Mouse (Mus musculus) adrenal gland, adult 18-20 months (tissue): ENCODE results near the gene Cwh43. TPM values are rescaled to one million over a fixed set of nuclear protein-coding genes. Genes with fewer than 3 reads are reported as not detected.
A peak's percentile ranks its signal among the peaks of the same experiment; 100 is the strongest.
"Not testable (repeated sequence)": the region's sequence is repeated elsewhere in the genome, so short reads cannot be mapped to it uniquely, and the experiment has no call there.

Source experiments
- DNase-seq, 2 experiments: peaks; one replicate each; pipeline ENCODE4 v3.0.0; 2021 to 2022; ENCODE audit warnings: low spot score in 2 of 2
- total RNA-seq, 2 experiments: library from RNA; stranded (reverse); gene quantifications; 1 replicate in 1 of 2; 2 replicates in 1 of 2; pipeline ENCODE4 v1.2.3; 2021

The Cwh43 gene
- total RNA-seq, 2 experiments from 2014 or later: not detected

- DNase-seq: no peak
Measured at GRCm38 (mm10) chr5:73474412-73475405, 68.8 kb downstream of the Cwh43 start.

GRCm38 (mm10) chr5:73480700-73481099, 74.8 kb downstream of the Cwh43 start, which contains the start of gene Dcun1d4:
Gene Dcun1d4 (plus strand): TSS chr5:73481000.
- DNase-seq: no peak

GRCm38 (mm10) chr5:73481401-73481800, 75.5 kb downstream of the Cwh43 start:
- no peak for DNase-seq

- not testable (repeated sequence) for DNase-seq
Measured at GRCm38 (mm10) chr5:73482381-73482780, 76.5 kb downstream of the Cwh43 start.

- no peak for DNase-seq
Measured at GRCm38 (mm10) chr5:73484016-73484615, 78.2 kb downstream of the Cwh43 start.

- no peak for DNase-seq
Measured at GRCm38 (mm10) chr5:73486451-73486850, 80.6 kb downstream of the Cwh43 start.

- peak in 1 of 2 experiments; percentile 24 for DNase-seq
Measured at GRCm38 (mm10) chr5:73489915-73490314, 84.0 kb downstream of the Cwh43 start.

GRCm38 (mm10) chr5:73490596-73491073, 84.8 kb downstream of the Cwh43 start:
- DNase-seq: peak; percentile 97

- peak in 1 of 2 experiments; percentile 52 for DNase-seq
Measured at GRCm38 (mm10) chr5:73491074-73491836, 85.4 kb downstream of the Cwh43 start.

- peak; percentile 79 to 80 for DNase-seq
Measured at GRCm38 (mm10) chr5:73491837-73492720, 86.2 kb downstream of the Cwh43 start.

GRCm38 (mm10) chr5:73497401-73497800, 91.5 kb downstream of the Cwh43 start:
- DNase-seq: no peak

GRCm38 (mm10) chr5:73498559-73498958, 92.7 kb downstream of the Cwh43 start:
- DNase-seq: no peak

GRCm38 (mm10) chr5:73500867-73501440, 95.1 kb downstream of the Cwh43 start:
- DNase-seq: no peak

GRCm38 (mm10) chr5:73502422-73502821, 96.5 kb downstream of the Cwh43 start:
- DNase-seq: no peak

Other genes with a start within 250 kb of the Cwh43 start
- 10 to 100 TPM; 28.9 to 32.8 TPM for gene Fryl, start 149.5 kb upstream of the Cwh43 start, total RNA-seq
- gene Ociad1, start 113.3 kb upstream of the Cwh43 start, total RNA-seq: 100 to 1,000 TPM; 245 to 250 TPM
- gene Ociad2, start 65.0 kb upstream of the Cwh43 start, total RNA-seq: 10 to 100 TPM; 28.9 to 29.3 TPM
- gene Dcun1d4, start 74.9 kb downstream of the Cwh43 start, total RNA-seq: 10 to 100 TPM; 26.9 to 50.3 TPM
- gene Lrrc66, start 226.5 kb downstream of the Cwh43 start, total RNA-seq: under 1 TPM in 1 of 2 experiments, not detected in 1; 0.10 TPM
- gene Sgcb, start 241.7 kb downstream of the Cwh43 start, total RNA-seq: 10 to 100 TPM; 20.9 to 26.7 TPM
- not detected for gene Spata18, start 245.3 kb downstream of the Cwh43 start, total RNA-seq